Mouse (Mus musculus) kidney, postnatal 14 days (tissue): Measurements from ENCODE around the gene Syf2.

ENCODE experiments used
- DNase-seq: peaks from one replicate; pipeline ENCODE4 v3.0.0; 2022; ENCODE audit warnings: mixed read lengths

Gene Syf2

GRCm38 (mm10) chr4:134975929-134976308 is 45.2 kb downstream of the Syf2 start:
- DNase-seq = no peak

GRCm38 (mm10) chr4:134978930-134979329 is 48.2 kb downstream of the Syf2 start:
- no peak for DNase-seq

GRCm38 (mm10) chr4:134981959-134982431 is 51.3 kb downstream of the Syf2 start:
- DNase-seq = no peak

- no peak for DNase-seq
These were observed 52.4 kb downstream of the Syf2 start for GRCm38 (mm10) chr4:134983136-134983535.

GRCm38 (mm10) chr4:134984555-134984954 is 53.9 kb downstream of the Syf2 start:
- no peak for DNase-seq

- no peak for DNase-seq
These were observed 55.1 kb downstream of the Syf2 start for GRCm38 (mm10) chr4:134985626-134986335.

GRCm38 (mm10) chr4:134986336-134986635 is 55.6 kb downstream of the Syf2 start:
- no peak for DNase-seq

GRCm38 (mm10) chr4:134986963-134987362 is 56.3 kb downstream of the Syf2 start:
- DNase-seq = no peak
